Mouse (Mus musculus): ENCODE results near the gene Bbs9.

GRCm38 (mm10) chr9:22771785-22772184 is 296.3 kb downstream of the Bbs9 start:
- TF ChIP-seq TAL1 (IDR thresholded peaks at IDR 0.05; ENCODE audit: low read length) (no peak), GATA1 (IDR thresholded peaks at IDR 0.05; ENCODE audit: low read length) (no peak)

Data from erythroblast, embryonic 14.5 days (primary cell).